Mouse (Mus musculus) activated CD4-positive, CD25-positive, alpha-beta regulatory T cell, adult 4 months (primary cell): ENCODE measurements around the gene Mapk8ip3. TPM values are rescaled to one million over a fixed set of nuclear protein-coding genes. Genes with fewer than 3 reads are reported as not detected.
A peak's percentile ranks its signal among the peaks of the same experiment; 100 is the strongest.

Experiments used
- ATAC-seq: one replicate; pipeline ENCODE4 v1.8.0; 2017
- polyA plus RNA-seq, 2 experiments: library from polyadenylated mRNA; unstranded; fragments of 100-300 nt; shearing (Covaris generic); gene quantifications; one replicate each; pipeline ENCODE4 v1.2.1; 2017

The Mapk8ip3 gene
- polyA plus RNA-seq, 2 experiments from 2014 or later: 26.1 to 28.6 TPM

- no peak for ATAC-seq
These were observed 34.7 kb downstream of the Mapk8ip3 start for GRCm38 (mm10) chr17:24902124-24902523.

- no peak for ATAC-seq
These were observed 36.8 kb downstream of the Mapk8ip3 start for GRCm38 (mm10) chr17:24900014-24900413.

- no peak for ATAC-seq
These were observed 37.6 kb downstream of the Mapk8ip3 start for GRCm38 (mm10) chr17:24899153-24899552.

- ATAC-seq: no peak
These were observed 38.5 kb downstream of the Mapk8ip3 start for GRCm38 (mm10) chr17:24898041-24898854.

- ATAC-seq: no peak
These were observed 39.2 kb downstream of the Mapk8ip3 start for GRCm38 (mm10) chr17:24897600-24897999.

- no peak for ATAC-seq
These were observed 39.8 kb downstream of the Mapk8ip3 start for GRCm38 (mm10) chr17:24896993-24897269.

- peak; percentile 42 for ATAC-seq
These were observed 40.4 kb downstream of the Mapk8ip3 start, which contains the start of gene Nme3 for GRCm38 (mm10) chr17:24896241-24896992. Gene Nme3, plus strand, starts transcription at chr17:24896500.

GRCm38 (mm10) chr17:24895571-24896240 lies 41.1 kb downstream of the Mapk8ip3 start:
- no peak for ATAC-seq

- ATAC-seq: peak; percentile 81
These were observed 41.7 kb downstream of the Mapk8ip3 start, which contains the start of the genes Eme2 and Mrps34 for GRCm38 (mm10) chr17:24894995-24895547. Gene Eme2, minus strand, starts transcription at chr17:24895087. Gene Mrps34, plus strand, starts transcription at chr17:24895116.

- peak; percentile 5 for ATAC-seq
These were observed 42.4 kb downstream of the Mapk8ip3 start for GRCm38 (mm10) chr17:24894061-24894994.

- no peak for ATAC-seq
These were observed 43.5 kb downstream of the Mapk8ip3 start for GRCm38 (mm10) chr17:24893276-24893675.

GRCm38 (mm10) chr17:24892785-24893184 lies 44.0 kb downstream of the Mapk8ip3 start:
- ATAC-seq: no peak

GRCm38 (mm10) chr17:24891321-24891720 lies 45.5 kb downstream of the Mapk8ip3 start:
- no peak for ATAC-seq

- no peak for ATAC-seq
These were observed 46.4 kb downstream of the Mapk8ip3 start for GRCm38 (mm10) chr17:24890151-24891092.

- no peak for ATAC-seq
These were observed 47.9 kb downstream of the Mapk8ip3 start for GRCm38 (mm10) chr17:24888862-24889261.

GRCm38 (mm10) chr17:24887291-24888080 lies 49.3 kb downstream of the Mapk8ip3 start:
- peak; percentile 22 for ATAC-seq

- ATAC-seq: no peak
These were observed 49.9 kb downstream of the Mapk8ip3 start for GRCm38 (mm10) chr17:24886932-24887271.

- ATAC-seq: peak; percentile 95
These were observed 50.4 kb downstream of the Mapk8ip3 start, which contains the start of the genes Nubp2 and Spsb3 for GRCm38 (mm10) chr17:24886134-24886931. Gene Nubp2, minus strand, starts transcription at chr17:24886349. Gene Spsb3, plus strand, starts transcription at chr17:24886643.
